Mouse (Mus musculus) spleen, adult 2 months (tissue): Measurements from ENCODE around the gene Vstm2l.

Source experiments
- CTCF ChIP-seq: fragments of 200-500 bp; IDR thresholded peaks from 2 replicates; pipeline ENCODE4 v1.5.1; 2011; ENCODE audit warnings: mild to moderate bottlenecking, inconsistent platforms; ENCODE audit not compliant: insufficient read depth, insufficient read length, insufficient replicate concordance; ENCODE audit errors: extremely low read depth
- POLR2A ChIP-seq: fragments of 200-500 bp; IDR thresholded peaks from 2 replicates; pipeline ENCODE4 v1.6.1; 2011; ENCODE audit warnings: low read depth, low read length, inconsistent platforms

GRCm38 (mm10) chr2:157989946-157990345, 75.5 kb downstream of the Vstm2l start:
- no peak for TF ChIP-seq CTCF
- TF ChIP-seq POLR2A, result no peak
